Mouse (Mus musculus): ENCODE measurements around the gene Hist1h2bf. TPM values are rescaled to one million over a fixed set of nuclear protein-coding genes. Genes with fewer than 3 reads are reported as not detected.
"Not testable (repeated sequence)": the region's sequence is repeated elsewhere in the genome, so short reads cannot be mapped to it uniquely, and the experiment has no call there.

The Hist1h2bf gene
- polyA plus RNA-seq, 1 experiment from 2014 or later, result 3.4 TPM

GRCm38 (mm10) chr13:23575271-23575851 is 1.4 kb upstream of the Hist1h2bf start, which contains the start of gene Hist1h3d:
Gene Hist1h3d (plus strand): TSS chr13:23575763.
- WGBS, result under 1% methylated on average over 18 of the region's 18 CpGs
- H3K9ac ChIP-seq, result peak within 1 kb of the TSS; percentile 65
- ATAC-seq (ENCODE audit: low FRiP score, low read depth), result peak; percentile 51
- peaks cover 24% of the 10 kb centered on the region for H3K4me1 ChIP-seq
- H3K4me3 ChIP-seq, result peak within 1 kb of the TSS; percentile 41
- no peaks in the 10 kb centered on the region for H3K36me3 ChIP-seq
- H3K4me2 ChIP-seq (replicated peaks), result peak within 1 kb of the TSS; percentile 62
- H3K27me3 ChIP-seq (replicated peaks), result no peaks in the 10 kb centered on the region
- no peaks in the 10 kb centered on the region for H3K9me3 ChIP-seq
- peak within 1 kb of the TSS; percentile 51; the same call in 1 of the 2 replicates for H3K27ac ChIP-seq

GRCm38 (mm10) chr13:23574546-23575170 is 662 bp upstream of the Hist1h2bf start:
- not testable (repeated sequence) for H3K27me3 ChIP-seq (replicated peaks); H3K36me3 ChIP-seq; H3K27ac ChIP-seq; H3K9me3 ChIP-seq
- 1% methylated on average over 11 of the region's 39 CpGs for WGBS
- peaks cover 28% of the 10 kb centered on the region for H3K4me1 ChIP-seq
- H3K9ac ChIP-seq, result peak overlapping the region; percentile 45; the same call in 1 of the 2 replicates
- H3K4me3 ChIP-seq, result peak overlapping the region; percentile 25; the same call in 1 of the 2 replicates
- peak overlapping the region; percentile 72 for H3K4me2 ChIP-seq (replicated peaks)
- ATAC-seq (ENCODE audit: low FRiP score, low read depth), result peak; percentile 5

DNA sequence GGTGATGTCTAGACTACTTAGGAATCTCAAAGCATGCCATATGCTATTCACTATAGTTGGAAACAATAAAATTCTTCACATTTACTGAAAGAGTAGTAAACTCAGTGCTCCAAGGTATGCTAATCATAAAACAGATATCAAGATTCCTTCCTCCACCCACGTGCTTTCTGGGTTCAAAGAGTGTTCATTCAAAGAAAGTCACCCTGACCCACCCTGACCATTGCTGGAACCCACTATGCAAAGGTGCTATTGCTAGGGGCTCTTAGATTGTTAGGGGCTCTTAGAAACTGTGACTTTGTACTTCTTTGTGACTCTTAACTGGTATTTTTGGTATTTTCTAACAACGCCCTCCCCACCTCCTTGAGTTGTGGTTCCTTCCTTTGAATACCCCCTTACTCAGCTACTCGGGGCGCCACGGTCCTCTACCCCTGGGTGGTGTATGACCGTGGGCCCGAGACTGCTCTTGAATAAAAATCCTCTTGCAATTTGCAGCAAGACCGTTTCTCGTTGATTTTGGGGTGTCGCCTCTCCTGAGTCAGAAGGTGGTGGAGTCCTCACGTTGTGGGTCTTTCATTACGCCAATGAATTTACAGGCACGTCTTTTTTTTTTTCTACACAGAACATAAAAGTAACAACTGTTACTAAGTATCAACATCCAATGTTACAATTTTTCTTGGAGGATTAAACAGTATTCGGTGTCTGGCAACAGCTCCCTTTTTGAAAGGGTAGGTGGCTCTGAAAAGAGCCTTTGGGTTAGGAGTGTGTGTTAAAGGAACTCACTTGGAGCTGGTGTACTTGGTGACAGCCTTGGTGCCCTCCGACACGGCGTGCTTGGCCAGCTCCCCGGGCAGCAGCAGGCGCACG is 730 bp downstream of the Hist1h2bf start:
- H3K27me3 ChIP-seq (replicated peaks); ATAC-seq (ENCODE audit: low FRiP score, low read depth); H3K9me3 ChIP-seq; H3K36me3 ChIP-seq: not testable (repeated sequence)
- peak overlapping the region; percentile 62 for H3K27ac ChIP-seq
- WGBS, result 13% methylated on average over 20 of the region's 20 CpGs
- H3K4me2 ChIP-seq (replicated peaks), result peak overlapping the region; percentile 72
- H3K4me1 ChIP-seq, result peaks cover 28% of the 10 kb centered on the region
- peak overlapping the region; percentile 25 for H3K4me3 ChIP-seq
- peak overlapping the region; percentile 47 for H3K9ac ChIP-seq

- no peak for ATAC-seq (ENCODE audit: low FRiP score, low read depth)
- WGBS, result 53% methylated on average over 2 of the region's 2 CpGs
- H3K27me3 ChIP-seq (replicated peaks), result no peaks in the 10 kb centered on the region
- peaks cover 28% of the 10 kb centered on the region for H3K4me1 ChIP-seq
- peak overlapping the region; percentile 61 for H3K9ac ChIP-seq
- peak overlapping the region; percentile 43 for H3K4me3 ChIP-seq
- H3K36me3 ChIP-seq, result no peaks in the 10 kb centered on the region
- no peaks in the 10 kb centered on the region for H3K9me3 ChIP-seq
- peak overlapping the region; percentile 86; the same call in 1 of the 2 replicates for H3K27ac ChIP-seq
- H3K4me2 ChIP-seq (replicated peaks), result peak overlapping the region; percentile 72
These were observed 1.6 kb downstream of the Hist1h2bf start for GRCm38 (mm10) chr13:23572218-23573033.

DNA sequence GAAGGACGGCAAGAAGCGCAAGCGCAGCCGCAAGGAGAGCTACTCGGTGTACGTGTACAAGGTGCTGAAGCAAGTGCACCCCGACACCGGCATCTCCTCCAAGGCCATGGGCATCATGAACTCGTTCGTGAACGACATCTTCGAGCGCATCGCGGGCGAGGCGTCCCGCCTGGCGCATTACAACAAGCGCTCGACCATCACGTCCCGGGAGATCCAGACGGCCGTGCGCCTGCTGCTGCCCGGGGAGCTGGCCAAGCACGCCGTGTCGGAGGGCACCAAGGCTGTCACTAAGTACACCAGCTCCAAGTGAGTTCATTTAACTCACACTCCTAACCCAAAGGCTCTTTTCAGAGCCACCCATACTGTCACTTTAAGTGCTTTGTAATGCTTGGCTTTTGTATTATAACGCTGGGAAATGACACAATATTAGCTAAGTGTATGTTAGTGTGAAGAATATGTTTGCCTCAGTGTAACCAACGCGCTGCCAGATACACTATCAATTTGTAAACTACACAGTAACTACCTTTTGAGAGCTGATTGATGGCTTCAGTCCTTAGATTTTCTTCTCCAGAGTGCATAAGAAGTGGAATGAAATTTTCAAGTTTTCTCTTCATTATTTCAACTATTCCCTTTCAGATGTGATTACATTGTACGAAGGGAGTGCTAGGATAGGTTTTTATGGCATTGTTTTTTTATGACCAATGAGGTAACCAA is 2.3 kb downstream of the Hist1h2bf start:
- not testable (repeated sequence) for H3K36me3 ChIP-seq; H3K9me3 ChIP-seq; ATAC-seq (ENCODE audit: low FRiP score, low read depth); H3K27me3 ChIP-seq (replicated peaks)
- Histone ChIP-seq H3K27ac (peak overlapping the region; percentile 86), H3K4me2 (replicated peaks) (peak overlapping the region; percentile 72), H3K4me3 (peak overlapping the region; percentile 43), H3K4me1 (peaks cover 22% of the 10 kb centered on the region), H3K9ac (peak overlapping the region; percentile 61)
- WGBS, result under 1% methylated on average over 16 of the region's 34 CpGs

DNA sequence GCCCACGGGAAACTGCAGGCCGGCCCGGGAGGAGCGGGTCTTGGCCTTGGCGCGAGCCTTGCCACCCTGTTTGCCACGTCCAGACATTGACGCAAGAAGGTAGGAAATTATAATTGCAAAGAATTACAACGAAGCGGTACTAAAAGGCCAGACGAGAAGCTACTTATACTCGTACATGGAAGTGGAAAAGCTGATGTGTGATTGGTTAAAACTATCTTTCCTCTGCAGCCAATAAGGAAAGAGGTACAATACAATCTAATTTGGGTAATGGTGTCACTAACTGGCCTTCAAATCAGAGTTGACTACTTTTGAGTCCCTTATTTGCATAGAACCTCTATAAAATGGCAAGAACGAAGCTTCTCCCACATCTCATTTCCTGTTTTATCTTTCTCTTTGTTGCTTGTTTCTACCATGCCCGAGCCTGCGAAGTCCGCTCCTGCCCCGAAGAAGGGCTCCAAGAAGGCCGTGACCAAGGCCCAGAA is 2.9 kb downstream of the Hist1h2bf start, which contains the start of the genes Hist1h2ae and Hist1h2bg:
Gene Hist1h2ae, minus strand, starts transcription at position 199 of the 482 bp plus-strand sequence.
Gene Hist1h2bg, plus strand, starts transcription at position 375 of the 482 bp plus-strand sequence.
- peak within 1 kb of the TSS; percentile 61 for H3K9ac ChIP-seq
- H3K9me3 ChIP-seq, result no peaks in the 10 kb centered on the region
- WGBS, result 0% methylated on average over 18 of the region's 18 CpGs
- H3K36me3 ChIP-seq, result no peaks in the 10 kb centered on the region
- H3K4me1 ChIP-seq, result peaks cover 18% of the 10 kb centered on the region
- H3K27ac ChIP-seq, result peak within 1 kb of the TSS; percentile 86
- peak; percentile 88 for ATAC-seq (ENCODE audit: low FRiP score, low read depth)
- peak within 1 kb of the TSS; percentile 72 for H3K4me2 ChIP-seq (replicated peaks)
- H3K27me3 ChIP-seq (replicated peaks), result no peaks in the 10 kb centered on the region
- H3K4me3 ChIP-seq, result peak within 1 kb of the TSS; percentile 43

DNA sequence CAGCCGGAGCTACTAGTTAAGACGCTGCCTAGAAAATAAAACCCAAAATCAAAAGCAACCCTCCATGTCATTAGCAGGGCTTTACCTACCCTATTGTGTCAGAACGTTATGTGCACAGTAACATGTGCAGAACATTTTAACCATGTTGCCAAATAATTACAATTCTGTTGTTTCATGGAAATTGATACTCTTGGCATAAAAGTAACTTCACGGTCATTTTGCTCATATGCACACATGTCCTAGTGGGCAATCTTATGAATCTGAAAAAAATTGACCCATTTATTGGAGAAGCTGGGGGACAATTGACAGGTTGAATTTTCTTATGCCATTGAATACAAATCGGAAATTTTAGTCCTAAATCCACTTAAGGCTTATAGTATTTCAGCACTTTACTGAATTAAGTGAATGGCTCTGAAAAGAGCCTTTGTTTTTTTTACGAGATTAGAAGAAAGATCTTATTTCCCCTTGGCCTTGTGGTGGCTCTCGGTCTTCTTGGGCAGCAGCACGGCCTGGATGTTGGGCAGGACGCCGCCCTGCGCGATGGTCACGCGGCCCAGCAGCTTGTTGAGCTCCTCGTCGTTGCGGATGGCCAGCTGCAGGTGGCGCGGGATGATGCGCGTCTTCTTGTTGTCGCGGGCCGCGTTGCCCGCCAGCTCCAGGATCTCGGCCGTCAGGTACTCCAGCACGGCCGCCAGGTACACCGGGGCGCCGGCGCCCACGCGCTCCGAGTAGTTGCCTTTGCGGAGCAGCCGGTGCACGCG is 3.6 kb downstream of the Hist1h2bf start:
- peaks cover 18% of the 10 kb centered on the region for H3K4me1 ChIP-seq
- H3K4me3 ChIP-seq, result peak overlapping the region; percentile 34
- not testable (repeated sequence) for H3K27me3 ChIP-seq (replicated peaks); H3K9me3 ChIP-seq; H3K36me3 ChIP-seq
- H3K27ac ChIP-seq, result peak overlapping the region; percentile 85
- ATAC-seq (ENCODE audit: low FRiP score, low read depth), result peak; percentile 18
- H3K4me2 ChIP-seq (replicated peaks), result peak overlapping the region; percentile 72
- 2% methylated on average over 29 of the region's 41 CpGs for WGBS
- H3K9ac ChIP-seq, result peak overlapping the region; percentile 40; the same call in 1 of the 2 replicates

DNA sequence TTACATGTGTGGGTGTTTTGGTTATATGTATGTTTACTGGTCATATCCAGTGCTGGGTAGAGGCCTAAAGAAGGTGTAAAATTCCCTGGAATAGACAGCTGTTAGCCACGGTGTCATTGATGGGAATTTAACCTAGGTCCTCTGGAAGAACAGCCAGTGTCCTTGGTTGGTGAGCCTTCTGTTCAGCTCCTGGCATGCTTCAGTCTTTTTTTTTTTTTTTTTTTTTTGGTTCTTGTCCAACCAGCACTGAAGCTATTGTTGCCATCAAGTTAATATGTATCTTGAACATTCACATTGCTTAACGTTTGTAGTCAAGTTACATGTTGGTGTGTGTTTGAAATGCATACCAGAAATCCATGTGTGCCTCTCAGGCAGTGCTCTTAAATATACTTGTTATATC is 9.5 kb downstream of the Hist1h2bf start:
- Histone ChIP-seq H3K9ac (no peak overlapping the region), H3K4me3 (no peak overlapping the region), H3K4me2 (replicated peaks) (no peak overlapping the region), H3K27ac (no peak overlapping the region), H3K4me1 (no peaks in the 10 kb centered on the region), H3K9me3 (no peaks in the 10 kb centered on the region), H3K27me3 (replicated peaks) (no peaks in the 10 kb centered on the region), H3K36me3 (no peaks in the 10 kb centered on the region)
- ATAC-seq (ENCODE audit: low FRiP score, low read depth), result no peak
- 92% methylated on average over 2 of the region's 2 CpGs for WGBS

DNA sequence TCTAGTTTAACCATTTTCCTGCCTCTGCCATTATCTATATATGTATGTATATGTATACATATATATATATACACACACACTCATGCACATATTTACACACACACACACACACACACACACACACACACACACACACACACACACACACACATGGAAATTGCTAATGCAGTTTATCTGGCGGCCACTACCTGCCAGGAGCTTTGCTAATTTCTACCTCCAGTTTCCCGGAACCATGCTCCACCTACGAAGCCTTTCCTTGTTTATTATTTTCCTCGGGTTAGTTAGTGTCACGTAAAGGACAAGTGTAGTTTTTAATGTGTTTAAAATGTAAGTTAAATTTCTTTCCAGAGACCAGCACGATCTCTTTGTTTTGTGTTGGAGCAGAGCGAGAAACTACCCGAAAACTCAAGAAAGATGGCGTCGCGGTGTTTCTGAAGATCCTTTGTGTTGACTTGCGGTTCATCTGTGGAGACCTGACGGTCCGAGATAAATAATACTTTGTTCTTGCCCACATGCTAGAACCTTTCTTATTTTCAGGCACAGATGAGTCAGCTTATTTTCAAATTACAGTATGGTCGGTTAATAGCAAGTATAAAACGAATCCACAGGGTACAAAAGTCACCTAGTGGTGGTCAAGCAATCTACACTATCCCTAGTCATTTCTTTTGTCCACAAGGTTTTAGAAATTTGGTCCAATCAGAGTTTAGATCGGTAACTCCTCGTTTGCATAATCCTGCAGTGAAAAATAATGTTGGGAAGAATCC is 11.1 kb downstream of the Hist1h2bf start:
- peak overlapping the region; percentile 67 for H3K4me2 ChIP-seq (replicated peaks)
- H3K27me3 ChIP-seq (replicated peaks), result no peaks in the 10 kb centered on the region
- no peaks in the 10 kb centered on the region for H3K36me3 ChIP-seq
- peak overlapping the region; percentile 41 for H3K4me3 ChIP-seq
- peak overlapping the region; percentile 92 for H3K27ac ChIP-seq
- H3K4me1 ChIP-seq, result no peaks in the 10 kb centered on the region
- H3K9ac ChIP-seq, result peak overlapping the region; percentile 50
- WGBS, result 4% methylated on average over 18 of the region's 18 CpGs
- no peaks in the 10 kb centered on the region for H3K9me3 ChIP-seq
- ATAC-seq (ENCODE audit: low FRiP score, low read depth), result peak; percentile 65
